Mouse (Mus musculus): ENCODE results near the gene Flna. TPM values are rescaled to one million over a fixed set of nuclear protein-coding genes. Genes with fewer than 3 reads are reported as not detected.

Gene Flna
- polyA plus RNA-seq, 1 experiment, result 49.6 TPM

DNA sequence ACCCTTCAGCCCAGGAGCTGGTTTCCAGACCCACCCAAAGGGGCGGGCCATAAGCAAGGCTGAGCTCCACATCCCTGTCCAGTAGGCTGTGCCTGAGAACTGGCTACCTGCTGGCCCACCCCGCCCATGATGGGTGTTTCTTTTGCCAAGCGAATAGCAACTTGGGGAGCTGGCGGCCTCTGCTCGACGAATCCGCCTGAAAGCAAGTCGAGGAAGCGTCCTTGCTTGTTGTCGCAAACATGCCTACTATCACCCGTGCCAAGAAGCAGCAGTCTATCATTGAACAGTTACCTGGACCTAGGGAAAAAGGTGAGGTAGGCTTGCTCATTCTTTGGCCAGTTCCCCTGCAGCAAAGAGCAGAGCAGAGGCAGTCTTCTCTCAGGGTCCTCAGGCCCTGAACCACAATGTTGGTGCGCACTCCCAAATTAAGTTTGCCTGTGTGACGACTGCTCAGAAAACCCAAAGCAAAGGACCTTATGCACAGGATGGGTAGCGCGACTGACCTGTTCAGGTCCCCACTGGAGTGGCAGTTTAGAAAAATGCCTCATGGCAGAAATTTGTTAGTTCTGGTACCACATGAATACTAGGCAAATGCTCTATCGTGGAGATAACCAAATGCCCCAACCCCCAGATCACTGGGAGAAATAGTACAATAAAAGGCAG is 32.2 kb upstream of the Flna start, which contains the start of the genes Taz and Dnase1l1:
Taz (plus strand) TSS at position 181 of the 663 bp plus-strand sequence.
Dnase1l1 (minus strand) TSS at position 606 of the 663 bp plus-strand sequence.
- Histone ChIP-seq H3K4me3 (ENCODE audit: control insufficient read depth, low read depth, low read length) (peak within 1 kb of the TSS; percentile 88), H3K4me1 (ENCODE audit: control insufficient read depth, insufficient read depth, low read length) (no peaks in the 10 kb centered on the region; the same call in 1 of the 2 replicates), H3K27ac (ENCODE audit: control insufficient read depth, insufficient read depth, low read depth, low read length) (peak within 1 kb of the TSS; percentile 77), H3K27me3 (ENCODE audit: control insufficient read depth, insufficient read depth, low read length) (no peaks in the 10 kb centered on the region), H3K36me3 (ENCODE audit: control insufficient read depth, insufficient read depth, low read length) (no peaks in the 10 kb centered on the region)
- TF ChIP-seq CTCF (IDR thresholded peaks at IDR 0.05; ENCODE audit: control insufficient read depth, insufficient read depth, insufficient replicate concordance, low read depth, low read length) (no peak), POLR2A (IDR thresholded peaks at IDR 0.05; ENCODE audit: control insufficient read depth, low read depth, low read length) (no peak)

GRCm38 (mm10) chrX:74281041-74281731 is 31.6 kb upstream of the Flna start:
- no peaks in the 10 kb centered on the region for H3K36me3 ChIP-seq (ENCODE audit: control insufficient read depth, insufficient read depth, low read length)
- no peak overlapping the region for H3K27ac ChIP-seq (ENCODE audit: control insufficient read depth, insufficient read depth, low read depth, low read length)
- peak overlapping the region; percentile 88 for H3K4me3 ChIP-seq (ENCODE audit: control insufficient read depth, low read depth, low read length)
- no peaks in the 10 kb centered on the region for H3K27me3 ChIP-seq (ENCODE audit: control insufficient read depth, insufficient read depth, low read length)
- TF ChIP-seq CTCF (IDR thresholded peaks at IDR 0.05; ENCODE audit: control insufficient read depth, insufficient read depth, insufficient replicate concordance, low read depth, low read length) (no peak), POLR2A (IDR thresholded peaks at IDR 0.05; ENCODE audit: control insufficient read depth, low read depth, low read length) (no peak)
- H3K4me1 ChIP-seq (ENCODE audit: control insufficient read depth, insufficient read depth, low read length), result no peaks in the 10 kb centered on the region; the same call in 1 of the 2 replicates

- Histone ChIP-seq H3K4me1 (ENCODE audit: control insufficient read depth, insufficient read depth, low read length) (no peaks in the 10 kb centered on the region; the same call in 1 of the 2 replicates), H3K4me3 (ENCODE audit: control insufficient read depth, low read depth, low read length) (no peak overlapping the region), H3K36me3 (ENCODE audit: control insufficient read depth, insufficient read depth, low read length) (no peaks in the 10 kb centered on the region), H3K27ac (ENCODE audit: control insufficient read depth, insufficient read depth, low read depth, low read length) (no peak overlapping the region), H3K27me3 (ENCODE audit: control insufficient read depth, insufficient read depth, low read length) (no peaks in the 10 kb centered on the region)
- no peak for TF ChIP-seq CTCF (IDR thresholded peaks at IDR 0.05; ENCODE audit: control insufficient read depth, insufficient read depth, insufficient replicate concordance, low read depth, low read length)
- TF ChIP-seq POLR2A (IDR thresholded peaks at IDR 0.05; ENCODE audit: control insufficient read depth, low read depth, low read length), result no peak
These were observed 28.3 kb upstream of the Flna start for GRCm38 (mm10) chrX:74277916-74278315.

GRCm38 (mm10) chrX:74273422-74274322 is 24.1 kb upstream of the Flna start:
- Histone ChIP-seq H3K36me3 (ENCODE audit: control insufficient read depth, insufficient read depth, low read length) (no peaks in the 10 kb centered on the region), H3K27me3 (ENCODE audit: control insufficient read depth, insufficient read depth, low read length) (no peaks in the 10 kb centered on the region), H3K27ac (ENCODE audit: control insufficient read depth, insufficient read depth, low read depth, low read length) (no peak overlapping the region), H3K4me1 (ENCODE audit: control insufficient read depth, insufficient read depth, low read length) (0 out of 2 replicates have a peak, but pooled peaks cover 2% of the 10 kb centered on the region), H3K4me3 (ENCODE audit: control insufficient read depth, low read depth, low read length) (no peak overlapping the region)
- TF ChIP-seq CTCF (IDR thresholded peaks at IDR 0.05; ENCODE audit: control insufficient read depth, insufficient read depth, insufficient replicate concordance, low read depth, low read length) (no peak), POLR2A (IDR thresholded peaks at IDR 0.05; ENCODE audit: control insufficient read depth, low read depth, low read length) (no peak)

DNA sequence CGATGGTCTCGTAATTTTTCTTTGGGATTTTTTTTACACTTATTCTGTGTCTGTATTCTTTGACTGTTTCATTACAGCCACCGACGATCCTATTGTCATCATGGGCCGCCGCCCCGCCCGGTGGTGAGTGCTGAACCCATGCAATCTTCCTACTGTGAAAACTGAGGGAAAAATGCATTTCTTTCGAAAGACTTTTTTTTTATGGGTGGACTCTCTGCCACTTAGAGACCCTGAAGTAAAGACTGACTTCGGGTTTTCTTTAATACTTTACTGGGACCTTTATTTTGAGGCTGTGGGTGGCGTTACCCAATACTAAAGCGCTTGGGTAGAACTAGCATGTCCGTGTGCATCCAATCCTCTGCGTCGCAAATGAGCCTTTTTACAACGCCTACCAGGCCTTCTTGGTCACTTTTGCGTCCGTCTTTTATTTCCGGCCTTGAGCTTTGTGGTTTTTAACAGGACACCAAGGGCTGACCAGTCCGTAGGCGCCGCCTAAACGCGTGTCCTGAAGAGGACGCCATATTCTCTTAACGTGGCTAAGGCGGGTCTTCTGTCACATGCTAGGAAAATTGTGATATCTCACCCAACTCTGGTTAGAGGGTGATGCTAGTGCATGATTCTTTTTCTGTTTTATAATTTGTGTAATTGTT is 21.4 kb upstream of the Flna start:
- TF ChIP-seq CTCF (IDR thresholded peaks at IDR 0.05; ENCODE audit: control insufficient read depth, insufficient read depth, insufficient replicate concordance, low read depth, low read length), result no peak
- TF ChIP-seq POLR2A (IDR thresholded peaks at IDR 0.05; ENCODE audit: control insufficient read depth, low read depth, low read length), result no peak
- Histone ChIP-seq H3K27ac (ENCODE audit: control insufficient read depth, insufficient read depth, low read depth, low read length) (peak overlapping the region; percentile 36; the same call in 1 of the 2 replicates), H3K4me3 (ENCODE audit: control insufficient read depth, low read depth, low read length) (peak overlapping the region; percentile 67), H3K4me1 (ENCODE audit: control insufficient read depth, insufficient read depth, low read length) (0 out of 2 replicates have a peak, but pooled peaks cover 2% of the 10 kb centered on the region), H3K36me3 (ENCODE audit: control insufficient read depth, insufficient read depth, low read length) (no peaks in the 10 kb centered on the region), H3K27me3 (ENCODE audit: control insufficient read depth, insufficient read depth, low read length) (no peaks in the 10 kb centered on the region)

DNA sequence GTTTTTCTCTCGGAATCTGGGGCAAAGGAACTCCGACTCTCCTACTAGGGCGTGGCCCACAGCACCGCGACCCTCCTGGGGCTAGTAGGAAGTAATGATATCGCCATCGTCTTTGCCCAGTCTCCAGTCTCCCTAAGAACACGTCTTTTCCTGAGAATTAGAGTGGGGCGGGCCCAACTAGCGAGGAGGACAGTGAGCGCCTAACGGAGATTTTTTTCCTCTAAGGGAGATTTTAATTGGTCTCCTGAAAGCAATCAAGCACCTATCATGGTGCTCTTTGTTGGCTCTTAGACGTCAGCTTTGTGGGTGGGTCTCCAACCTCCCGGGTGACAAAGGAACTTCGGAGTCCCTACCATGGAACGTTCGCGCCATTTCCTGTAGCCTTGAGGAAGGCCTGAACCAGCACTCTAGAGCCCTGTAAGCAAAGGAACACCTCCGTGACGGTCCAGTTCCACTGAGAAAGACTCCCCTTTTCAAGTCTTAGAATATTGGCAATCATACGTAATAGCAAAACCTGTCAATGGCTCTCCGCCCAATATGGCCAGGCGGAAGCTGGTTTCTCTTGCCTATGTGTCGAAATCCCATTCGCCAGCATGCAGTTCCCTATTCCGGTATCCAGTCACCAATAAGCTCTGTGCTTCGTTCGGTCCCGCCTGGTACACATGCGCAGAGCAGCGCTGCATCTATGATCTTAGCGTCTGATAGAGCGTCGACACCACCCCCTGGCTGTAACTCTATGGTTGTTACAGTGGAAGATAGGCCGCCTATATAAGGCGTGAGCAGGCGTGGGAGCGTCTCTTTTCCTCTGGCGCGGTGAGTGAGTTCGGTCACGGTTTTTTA is 20.7 kb upstream of the Flna start, which contains the start of gene Rpl10:
Rpl10 (plus strand) TSS at position 751 of the 840 bp plus-strand sequence.
- H3K36me3 ChIP-seq (ENCODE audit: control insufficient read depth, insufficient read depth, low read length), result no peaks in the 10 kb centered on the region
- peak within 1 kb of the TSS; percentile 73 for H3K27ac ChIP-seq (ENCODE audit: control insufficient read depth, insufficient read depth, low read depth, low read length)
- H3K4me3 ChIP-seq (ENCODE audit: control insufficient read depth, low read depth, low read length), result peak within 1 kb of the TSS; percentile 67
- 0 out of 2 replicates have a peak, but pooled peaks cover 2% of the 10 kb centered on the region for H3K4me1 ChIP-seq (ENCODE audit: control insufficient read depth, insufficient read depth, low read length)
- no peaks in the 10 kb centered on the region for H3K27me3 ChIP-seq (ENCODE audit: control insufficient read depth, insufficient read depth, low read length)
- TF ChIP-seq POLR2A (IDR thresholded peaks at IDR 0.05; ENCODE audit: control insufficient read depth, low read depth, low read length), result peak; percentile 88
- no peak for TF ChIP-seq CTCF (IDR thresholded peaks at IDR 0.05; ENCODE audit: control insufficient read depth, insufficient read depth, insufficient replicate concordance, low read depth, low read length)
